Mouse (Mus musculus): Measurements from ENCODE around the gene Whrn.

Whrn gene

DNA sequence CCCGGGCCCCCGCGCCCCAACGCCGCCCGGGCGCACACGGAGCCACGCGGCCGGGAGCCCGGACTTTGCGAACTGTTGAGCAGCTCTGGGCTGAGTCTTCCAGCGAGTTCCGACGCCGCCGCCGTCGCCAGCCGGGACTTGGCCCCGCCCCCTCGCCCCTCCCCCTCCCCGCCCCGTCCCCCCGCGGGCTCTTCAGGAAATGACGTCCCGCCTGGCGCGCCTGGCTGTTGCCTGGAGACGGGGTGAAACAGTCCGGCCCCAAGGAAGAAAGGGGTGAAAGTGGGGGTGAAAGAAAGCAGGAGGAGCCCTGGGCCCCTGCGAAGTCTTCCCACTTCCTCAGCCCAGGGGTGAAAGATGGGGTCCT lies at the start of gene Whrn:
Whrn (minus strand) TSS at position 77 of the 364 bp plus-strand sequence.
- DNase-seq (ENCODE audit: low read depth, low spot score): peak; percentile 34

DNA sequence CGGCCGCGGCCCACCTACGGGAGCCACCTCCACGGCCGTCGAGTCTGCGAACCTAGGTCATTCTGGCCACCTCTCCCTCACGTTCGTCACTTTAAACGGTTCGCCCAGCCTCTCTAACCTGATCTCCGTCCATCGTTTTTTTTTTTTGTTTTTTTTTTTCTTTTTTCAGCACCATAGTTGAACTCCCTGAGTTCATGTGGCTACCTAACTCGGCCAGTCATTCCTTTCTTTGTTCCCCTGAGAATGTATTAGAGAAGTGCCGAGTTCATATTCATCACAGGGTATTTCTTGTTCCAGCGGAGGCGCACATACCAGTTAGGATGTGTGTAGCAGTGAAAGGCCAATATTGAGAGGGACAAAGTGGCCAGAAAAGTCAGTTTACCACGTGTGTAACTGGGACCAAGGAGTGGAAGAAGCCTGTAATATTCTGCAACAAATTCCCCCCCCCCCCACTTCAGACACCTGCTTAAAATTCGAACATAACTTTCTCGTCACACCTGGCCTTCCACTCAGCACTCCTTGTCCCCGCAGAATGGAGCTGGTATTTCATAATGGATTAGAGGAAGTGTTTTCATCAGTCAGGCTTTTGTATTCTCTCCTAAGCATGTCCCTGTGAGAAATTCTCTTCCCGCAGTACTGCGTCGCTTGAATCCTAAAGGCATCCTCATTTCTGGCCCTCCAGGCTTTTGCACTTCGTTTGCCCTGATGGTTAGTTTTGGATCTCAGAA lies 49.6 kb upstream of the Whrn start:
- no peak for DNase-seq (ENCODE audit: low read depth, low spot score)

DNA sequence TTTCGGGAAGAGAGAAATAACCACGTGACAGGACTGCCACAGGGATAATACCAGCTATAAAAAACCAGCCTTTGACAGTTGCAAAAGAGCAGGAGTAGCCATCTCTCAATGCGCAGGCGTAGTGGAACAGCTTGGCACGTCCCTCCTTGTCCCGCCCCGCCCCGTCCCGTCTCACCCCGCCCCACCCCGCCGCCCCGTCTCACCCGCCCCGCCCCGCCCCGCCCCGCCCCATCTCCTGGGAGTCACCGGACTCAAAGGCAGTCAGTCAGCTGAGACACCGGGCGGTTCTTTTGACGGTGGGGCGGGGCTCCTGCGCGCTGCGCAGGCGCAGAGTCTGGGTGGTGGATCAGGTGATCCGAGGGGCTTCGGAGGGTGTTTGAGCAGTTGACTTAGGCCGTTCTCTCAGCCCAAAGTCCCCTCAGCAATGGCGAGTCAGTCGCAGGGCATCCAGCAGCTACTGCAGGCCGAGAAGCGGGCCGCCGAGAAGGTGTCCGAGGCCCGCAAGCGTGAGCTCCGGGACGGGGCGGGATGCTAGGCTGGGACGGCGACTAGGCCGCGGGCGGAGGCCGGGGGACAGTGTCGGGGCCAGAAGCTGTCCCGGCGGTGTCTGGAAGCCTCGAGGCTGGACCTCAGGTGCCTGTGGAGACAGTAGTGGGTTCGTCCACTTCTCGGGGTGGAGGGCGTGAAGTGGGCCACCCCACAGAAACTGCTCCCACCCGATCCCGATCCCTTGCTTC lies 48.9 kb upstream of the Whrn start, which contains the start of gene Atp6v1g1:
Atp6v1g1 (plus strand) TSS at position 279 of the 737 bp plus-strand sequence.
- DNase-seq (ENCODE audit: low read depth, low spot score): peak; percentile 85

DNA sequence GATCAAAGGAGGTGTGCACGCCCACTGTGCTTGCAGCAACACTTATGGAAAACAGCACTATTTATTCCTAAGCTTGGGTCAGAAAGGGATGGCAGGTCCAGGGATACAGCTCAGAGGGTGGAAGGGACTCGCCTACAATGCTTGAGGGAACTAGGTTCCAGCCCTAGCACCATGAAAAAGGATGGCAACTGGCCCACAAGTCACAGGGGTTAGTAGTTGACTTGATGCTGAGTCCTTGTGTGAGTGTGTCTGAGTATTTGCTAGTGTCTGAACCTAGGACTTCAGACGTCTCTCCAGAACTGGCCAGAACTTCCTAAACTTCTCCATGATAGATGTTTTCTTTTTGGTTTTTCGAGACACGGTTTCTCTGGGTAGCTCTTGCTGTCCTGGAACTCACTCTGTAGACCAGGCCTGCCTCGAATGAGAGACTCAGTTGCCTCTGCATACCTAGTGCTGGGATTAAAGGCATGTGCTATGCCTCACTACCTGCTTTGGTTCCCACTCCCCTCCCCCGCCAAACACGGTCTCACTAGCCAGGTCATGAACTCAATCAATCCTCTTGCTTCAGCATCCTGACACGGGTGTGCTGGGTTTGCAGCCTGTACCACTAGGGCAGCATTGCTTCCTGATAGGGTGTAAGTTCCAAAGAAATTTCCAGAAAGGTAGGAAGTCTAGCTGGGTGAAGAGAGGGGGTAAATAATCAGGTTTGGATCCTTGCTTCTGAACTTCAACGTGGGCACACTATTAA lies 48.1 kb upstream of the Whrn start:
- no peak for DNase-seq (ENCODE audit: low read depth, low spot score)

DNA sequence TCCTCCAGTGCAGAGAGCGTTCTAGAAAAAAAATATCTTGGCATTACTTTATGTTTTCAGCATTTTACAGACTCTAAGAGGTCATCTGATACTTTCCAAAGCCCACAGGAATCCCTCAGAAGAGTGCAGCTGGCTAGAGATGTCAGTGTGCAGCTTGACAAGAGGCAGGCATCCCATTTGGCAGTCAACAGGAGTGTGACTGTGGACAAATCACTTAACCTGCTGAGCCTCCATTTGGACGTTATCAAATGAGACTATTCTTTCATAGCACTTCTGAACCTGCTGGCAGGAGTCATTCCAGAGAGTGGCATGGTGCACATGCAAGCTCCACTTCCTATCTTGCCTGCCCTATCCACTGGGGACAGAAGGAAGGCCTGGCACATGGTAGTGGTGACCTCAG lies 46.4 kb upstream of the Whrn start:
- DNase-seq (ENCODE audit: low read depth, low spot score): no peak

DNA sequence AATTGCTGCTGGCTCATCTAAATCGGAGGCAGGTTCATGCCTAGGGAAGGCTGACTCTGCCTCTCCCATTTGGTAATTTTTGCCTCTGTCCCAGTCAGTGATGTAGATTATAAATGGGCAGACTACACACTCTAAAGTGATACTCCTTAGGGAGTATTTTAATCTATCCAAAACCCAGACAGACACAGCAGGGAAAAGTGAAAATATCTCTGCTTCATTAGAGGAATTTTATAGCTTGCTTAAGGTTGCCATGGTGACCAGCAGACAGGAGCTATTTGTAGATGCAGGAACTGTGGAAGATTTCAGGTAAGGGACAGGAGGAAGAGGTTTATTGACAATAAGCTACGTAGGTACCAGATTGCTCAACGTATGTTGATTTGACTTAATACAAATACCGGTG lies 41.8 kb upstream of the Whrn start:
- DNase-seq (ENCODE audit: low read depth, low spot score): no peak

DNA sequence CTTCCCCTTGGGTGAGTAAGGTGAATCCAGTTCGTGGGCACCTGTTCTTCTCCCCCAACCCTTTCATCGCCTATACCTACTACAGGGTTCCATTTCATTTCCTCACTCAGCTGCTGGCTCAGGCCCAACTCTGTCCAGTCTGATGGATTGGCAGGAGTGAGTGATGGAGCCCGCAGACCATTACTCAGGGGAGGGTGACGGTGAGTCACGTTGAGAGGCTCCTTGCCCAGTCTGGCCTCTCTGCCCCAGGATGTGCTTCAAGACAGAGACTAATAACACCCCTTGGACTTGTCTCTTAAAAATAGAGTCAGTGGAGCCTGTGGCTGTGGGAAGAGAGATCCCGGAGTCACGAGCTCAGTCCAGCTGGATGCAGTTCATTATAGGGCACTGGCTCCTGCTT lies 34.6 kb upstream of the Whrn start:
- DNase-seq (ENCODE audit: low read depth, low spot score): no peak

DNA sequence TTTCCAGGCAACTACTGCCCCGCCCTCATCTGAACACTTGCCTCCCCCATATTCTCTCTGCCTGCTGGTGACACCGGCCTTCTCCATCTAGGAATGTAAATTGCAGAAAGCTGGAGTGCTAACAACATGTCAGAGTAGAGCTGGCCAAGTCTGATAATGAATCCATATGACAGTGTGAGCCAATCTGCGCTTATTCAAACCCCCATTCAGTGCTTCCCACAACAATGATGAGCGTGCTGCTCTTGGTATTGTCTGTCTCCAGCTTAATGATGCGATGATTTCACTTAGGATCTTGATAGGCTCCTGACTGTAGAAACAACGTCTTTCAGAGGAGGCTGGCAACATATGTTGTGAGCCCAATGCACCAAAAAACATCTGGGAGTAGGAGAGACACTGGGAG lies 33.2 kb upstream of the Whrn start:
- peak; percentile 58 for DNase-seq (ENCODE audit: low read depth, low spot score)

DNA sequence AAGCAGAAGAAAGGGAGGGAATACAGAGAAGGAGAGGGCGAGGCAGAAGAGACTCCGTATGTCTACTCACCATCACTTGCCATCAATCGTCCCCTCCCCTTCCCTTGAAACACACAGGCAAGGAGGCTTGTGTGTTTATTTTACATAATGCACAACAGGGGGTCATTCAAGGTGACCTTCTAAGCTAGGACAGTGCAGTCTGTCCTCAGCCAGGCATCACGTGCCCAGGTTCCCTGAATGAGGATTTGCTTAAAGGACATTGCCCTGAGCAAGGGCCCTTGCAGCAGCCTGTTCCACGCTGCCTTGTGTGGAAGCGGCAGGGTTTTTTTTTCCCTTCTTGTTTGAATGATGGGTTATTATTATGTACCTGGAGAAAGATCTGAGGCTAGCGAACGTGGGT lies 29.7 kb upstream of the Whrn start:
- DNase-seq (ENCODE audit: low read depth, low spot score): no peak

DNA sequence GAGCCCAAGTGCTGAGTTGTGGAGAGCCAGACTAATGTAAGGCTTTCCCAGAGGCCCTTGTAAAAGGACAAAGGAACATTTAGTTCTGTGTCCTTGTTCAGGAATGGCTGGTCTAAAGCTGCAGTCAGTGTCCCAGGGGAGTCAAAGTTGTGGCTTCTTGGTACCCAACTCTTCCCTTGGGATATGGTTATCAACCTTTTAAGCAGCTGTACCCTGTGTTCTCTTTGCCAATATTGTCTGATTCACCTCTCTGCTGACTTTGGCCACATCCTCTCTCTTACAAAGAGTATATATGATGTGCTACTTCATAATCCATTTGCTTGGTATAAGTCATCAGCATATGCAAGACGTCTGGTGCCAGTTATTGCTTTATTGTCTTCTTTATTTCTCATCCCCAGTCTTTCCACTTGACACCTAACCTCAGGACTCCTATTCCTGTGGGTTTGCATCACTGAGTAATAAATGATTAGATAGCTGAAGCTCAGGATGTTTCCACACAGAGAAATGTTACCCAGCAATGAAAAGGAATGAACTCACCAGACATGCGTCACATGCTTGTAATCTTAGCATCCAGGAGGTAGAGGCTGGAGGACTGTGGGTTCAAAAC lies 26.1 kb upstream of the Whrn start:
- DNase-seq (ENCODE audit: low read depth, low spot score): no peak

DNA sequence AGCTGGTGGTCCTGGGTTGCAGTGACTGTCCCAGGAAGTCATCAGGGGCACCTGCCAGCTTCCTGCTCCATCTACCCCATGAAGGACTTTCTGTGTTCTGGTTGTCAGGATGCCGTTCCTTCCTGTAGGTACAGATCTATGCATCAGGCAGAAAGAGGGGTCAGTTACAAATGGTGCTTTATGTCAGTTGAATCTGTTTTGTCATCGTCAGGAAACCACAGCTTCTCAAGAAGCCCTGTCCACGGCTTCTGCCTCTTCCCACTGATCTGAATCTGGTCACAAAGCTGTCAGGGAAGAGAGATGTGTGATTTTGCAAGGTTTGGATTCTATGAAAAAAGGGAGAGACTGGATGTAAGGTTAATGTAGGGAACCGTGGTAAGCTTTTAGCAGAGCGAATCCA lies 19.2 kb upstream of the Whrn start:
- no peak for DNase-seq (ENCODE audit: low read depth, low spot score)

DNA sequence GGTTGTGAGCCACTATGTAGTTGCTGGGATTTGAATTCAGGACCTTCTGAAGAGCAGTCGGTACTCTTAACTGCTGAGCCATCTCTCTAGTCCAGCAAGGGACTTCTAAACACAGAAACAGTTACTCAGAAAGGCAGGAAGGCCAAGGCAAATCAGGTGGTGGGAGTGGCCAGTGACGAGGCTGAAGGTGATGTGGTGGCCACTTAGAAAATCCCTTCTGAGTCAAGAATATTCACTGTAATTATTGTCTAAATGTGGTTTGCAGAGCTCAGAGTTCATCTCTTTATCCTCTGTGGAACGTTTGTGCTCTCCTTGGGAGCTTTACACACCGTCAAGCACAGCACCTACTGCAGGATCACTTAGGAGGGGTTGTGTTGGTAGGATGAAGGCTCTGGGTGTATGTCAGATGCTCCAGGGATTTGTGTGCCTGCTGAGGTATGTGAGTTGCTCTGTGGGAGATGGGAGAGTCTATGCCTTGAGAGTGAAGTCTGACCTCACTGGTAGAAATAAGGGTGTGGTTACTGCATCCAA lies 18.7 kb upstream of the Whrn start:
- DNase-seq (ENCODE audit: low read depth, low spot score): no peak

DNA sequence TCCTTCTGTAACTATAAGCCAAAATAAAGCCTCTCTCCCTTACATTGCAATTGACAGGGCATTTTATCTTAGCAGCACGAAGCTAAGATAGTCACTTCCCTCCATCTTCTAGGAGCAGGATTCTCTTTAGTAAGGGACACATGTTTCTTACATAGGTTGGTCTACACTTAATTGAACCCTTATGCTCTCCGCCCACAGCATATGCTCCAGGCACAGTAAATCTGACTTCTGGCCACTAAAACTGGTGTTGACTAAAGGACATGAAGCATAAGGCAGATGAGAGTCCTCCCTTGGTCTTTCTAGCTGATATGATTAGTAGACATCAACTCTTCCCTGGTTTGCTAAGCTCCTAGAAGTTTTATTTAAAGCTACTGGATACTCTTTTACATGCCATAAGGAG lies 17.1 kb upstream of the Whrn start:
- DNase-seq (ENCODE audit: low read depth, low spot score): no peak

DNA sequence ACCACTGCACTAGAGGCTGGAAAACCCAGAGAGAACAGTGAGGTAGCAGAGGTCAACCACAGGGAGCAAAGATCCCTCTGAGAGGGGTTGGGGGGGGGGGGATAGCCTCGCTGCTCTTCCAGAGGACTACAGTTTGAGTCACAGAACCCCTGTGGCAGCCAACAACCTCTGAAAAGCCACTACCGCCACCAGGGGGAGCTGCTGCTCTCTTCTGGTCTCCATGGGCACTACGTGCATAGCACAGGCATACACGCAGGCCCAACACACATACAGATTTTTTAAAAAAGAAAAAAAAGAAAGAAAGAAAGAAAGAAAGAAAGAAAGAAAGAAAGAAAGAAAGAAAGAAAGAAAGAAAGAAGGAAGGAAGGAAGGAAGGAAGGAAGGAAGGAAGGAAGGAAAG lies 12.4 kb upstream of the Whrn start:
- no peak for DNase-seq (ENCODE audit: low read depth, low spot score)

DNA sequence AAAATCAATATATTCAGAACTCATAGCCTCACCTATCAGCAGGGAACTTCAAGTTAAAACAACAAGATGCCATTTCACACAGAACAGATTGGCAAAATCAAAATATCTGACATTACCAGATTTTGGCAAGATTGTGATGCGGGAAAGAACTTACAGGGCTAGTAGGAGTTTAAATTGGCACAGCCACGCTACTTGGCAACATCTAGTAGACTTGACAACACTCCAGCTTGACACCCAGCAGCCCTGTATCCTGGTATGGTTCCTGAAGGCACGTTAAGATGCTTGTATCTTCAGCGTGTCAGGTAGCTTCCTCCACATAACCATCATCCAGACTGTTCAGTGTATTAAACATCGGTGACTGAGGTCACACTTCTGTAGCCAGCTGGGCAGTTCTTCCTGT lies 11.7 kb upstream of the Whrn start:
- no peak for DNase-seq (ENCODE audit: low read depth, low spot score)

DNA sequence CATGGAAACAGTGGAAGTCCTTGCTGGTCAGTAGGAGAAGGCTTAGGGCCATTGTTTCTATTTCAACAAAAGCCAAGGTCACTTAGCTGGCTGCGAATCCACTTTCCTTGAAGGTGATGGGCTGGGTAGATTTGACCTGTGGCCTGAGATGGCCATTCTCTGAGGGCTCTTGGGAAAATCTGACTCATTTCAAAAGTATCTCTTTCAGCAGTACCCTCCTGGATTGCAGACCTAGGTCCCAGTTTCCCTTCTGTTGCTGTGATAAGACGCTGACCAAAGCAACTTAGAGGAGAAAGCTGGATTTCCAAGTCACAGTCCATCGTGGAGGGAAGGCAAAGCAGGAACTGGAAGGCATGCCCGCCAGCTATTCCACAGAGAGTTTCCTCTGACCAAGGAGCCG lies 8.2 kb upstream of the Whrn start:
- DNase-seq (ENCODE audit: low read depth, low spot score): no peak

DNA sequence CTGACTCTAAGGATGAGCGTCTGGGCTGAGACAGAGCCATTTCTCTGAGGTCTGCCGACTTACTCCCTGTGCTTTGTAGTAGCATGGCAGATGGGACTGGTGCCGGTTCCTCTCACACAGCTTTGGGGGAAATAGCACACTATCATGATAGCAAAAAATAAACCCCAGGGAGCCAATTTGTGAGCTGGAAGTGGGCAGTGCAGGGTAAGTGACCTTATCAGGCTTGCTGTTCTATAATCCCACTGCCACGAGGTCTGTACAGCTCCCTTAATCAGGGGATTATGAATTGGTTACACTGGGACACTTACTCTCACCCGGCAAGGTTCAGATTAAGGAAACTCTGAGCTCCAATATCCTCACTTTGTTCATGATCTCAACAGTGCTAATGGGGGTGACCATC lies 5.3 kb upstream of the Whrn start:
- no peak for DNase-seq (ENCODE audit: low read depth, low spot score)

DNA sequence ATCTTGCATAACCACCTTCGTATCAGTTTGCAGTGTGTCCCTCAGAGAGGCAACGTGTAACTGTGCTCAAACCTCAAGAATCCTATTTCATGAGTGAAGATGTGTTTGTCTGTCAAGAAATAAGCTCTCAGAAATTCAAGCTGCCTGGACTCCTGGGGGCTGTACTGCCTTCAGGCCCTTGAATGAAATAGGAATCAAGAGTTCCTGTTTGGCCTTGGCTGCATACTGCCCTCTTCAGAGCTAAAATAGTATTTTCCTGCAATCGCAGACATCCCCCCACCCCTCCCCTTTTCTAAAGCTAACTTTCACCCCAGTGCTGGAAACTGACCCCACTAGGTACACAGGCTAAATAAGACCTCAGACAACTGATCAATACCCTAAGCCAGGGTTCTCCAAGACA lies 2.6 kb upstream of the Whrn start:
- no peak for DNase-seq (ENCODE audit: low read depth, low spot score)

DNA sequence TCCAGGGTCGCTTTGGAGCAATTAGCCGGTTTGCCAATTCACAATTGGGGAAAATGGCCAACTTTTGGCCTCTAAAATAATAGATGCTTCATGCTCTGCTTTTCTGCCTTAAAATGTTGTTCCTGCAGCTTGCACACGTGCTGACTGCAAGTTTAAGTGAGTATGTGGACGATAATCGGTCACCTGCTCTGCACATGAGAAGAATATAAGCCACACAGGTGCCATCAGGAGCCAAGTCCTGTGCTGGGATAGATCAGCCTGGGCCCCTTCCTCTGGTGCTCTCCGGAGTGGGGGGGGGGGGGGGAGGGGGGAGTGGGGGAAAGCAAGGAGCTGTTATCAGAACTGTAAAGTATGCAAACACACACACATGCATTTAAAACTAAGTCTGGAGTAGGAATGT lies 521 bp upstream of the Whrn start:
- DNase-seq (ENCODE audit: low read depth, low spot score): no peak

DNA sequence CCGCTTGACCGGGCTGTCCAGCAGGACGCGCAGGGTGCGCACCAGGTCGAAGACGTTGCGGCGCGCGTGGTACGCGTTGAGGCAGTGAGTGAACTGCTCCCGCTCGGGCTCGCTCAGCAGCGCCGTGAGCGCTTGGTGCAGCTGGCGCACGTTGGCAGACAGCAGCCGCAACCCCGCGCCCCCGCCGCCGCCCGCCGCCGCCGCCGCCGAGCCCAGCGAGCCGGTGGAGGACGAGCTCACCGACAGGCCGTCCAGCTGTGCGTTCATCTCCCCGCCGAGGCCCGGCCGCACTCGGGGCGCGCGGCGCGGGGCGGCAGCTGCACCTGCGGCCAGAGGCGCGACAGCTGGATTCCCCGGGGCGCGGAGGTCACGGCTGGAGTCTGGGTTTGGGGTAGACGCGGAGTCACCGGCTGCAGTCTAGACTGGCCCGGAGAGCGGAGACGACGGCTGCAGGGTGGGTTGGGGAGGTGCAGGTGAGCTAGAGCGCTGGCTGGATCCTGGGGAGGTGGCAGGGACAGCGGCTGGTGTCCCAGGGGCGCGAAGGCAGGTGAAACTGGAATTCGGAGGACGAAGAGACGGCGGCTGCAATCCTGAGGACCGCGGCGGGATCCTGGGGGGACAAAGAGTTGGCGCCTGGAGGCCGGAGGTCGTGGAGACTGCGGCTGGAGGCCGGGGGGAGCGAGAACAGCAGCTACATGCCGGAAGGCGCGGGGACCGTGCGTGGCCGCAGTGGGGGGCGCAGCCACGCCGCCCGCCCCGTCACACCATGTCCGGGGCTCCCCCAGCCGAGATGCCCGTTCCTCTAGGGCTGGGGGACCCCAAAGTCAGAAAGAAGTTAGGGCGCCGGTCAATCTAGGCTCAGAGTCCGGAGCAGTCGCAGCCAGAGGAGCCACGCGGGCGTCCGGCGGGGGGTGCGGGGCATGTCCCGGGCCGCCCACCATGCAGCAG lies 550 bp downstream of the Whrn start:
- no peak for DNase-seq (ENCODE audit: low read depth, low spot score)

DNA sequence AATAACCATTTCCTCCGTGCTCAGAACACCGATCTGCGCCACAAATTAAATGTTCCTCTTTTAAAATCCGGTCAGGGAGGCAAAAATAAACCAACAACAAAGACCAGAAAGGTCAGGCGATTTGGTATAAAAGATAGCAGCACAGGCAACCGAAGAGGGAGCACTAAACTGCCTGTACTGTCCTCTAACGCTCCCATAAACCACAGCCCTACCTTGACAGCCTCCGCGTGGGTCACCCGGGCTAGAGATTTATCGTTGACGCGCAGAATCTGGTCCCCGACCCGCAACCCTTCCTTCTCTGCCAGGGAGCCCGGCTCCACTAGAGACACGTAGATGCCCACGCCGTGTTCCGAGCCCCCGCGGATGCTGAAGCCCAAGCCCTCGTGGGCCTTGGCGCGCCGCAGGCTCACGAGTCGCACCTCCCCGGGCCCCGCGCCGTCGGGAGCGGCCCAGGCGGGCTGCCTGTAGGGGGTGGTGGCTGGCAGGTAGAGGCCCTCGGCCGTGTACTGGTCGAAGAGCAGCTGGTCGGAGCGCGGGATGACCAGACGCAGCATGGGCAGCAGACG lies 1.3 kb downstream of the Whrn start:
- no peak for DNase-seq (ENCODE audit: low read depth, low spot score)

Measured in brain, embryonic 18.5 days (tissue).